Mouse (Mus musculus) A20 (cell line): ENCODE data around the gene Adgrl1.
A peak's percentile ranks its signal among the peaks of the same experiment; 100 is the strongest.

ENCODE experiments used
- DNase-seq: peaks from one replicate; pipeline ENCODE4 v3.0.0-alpha.2; 2011; ENCODE audit warnings: low read depth, low spot score

Gene Adgrl1

DNA sequence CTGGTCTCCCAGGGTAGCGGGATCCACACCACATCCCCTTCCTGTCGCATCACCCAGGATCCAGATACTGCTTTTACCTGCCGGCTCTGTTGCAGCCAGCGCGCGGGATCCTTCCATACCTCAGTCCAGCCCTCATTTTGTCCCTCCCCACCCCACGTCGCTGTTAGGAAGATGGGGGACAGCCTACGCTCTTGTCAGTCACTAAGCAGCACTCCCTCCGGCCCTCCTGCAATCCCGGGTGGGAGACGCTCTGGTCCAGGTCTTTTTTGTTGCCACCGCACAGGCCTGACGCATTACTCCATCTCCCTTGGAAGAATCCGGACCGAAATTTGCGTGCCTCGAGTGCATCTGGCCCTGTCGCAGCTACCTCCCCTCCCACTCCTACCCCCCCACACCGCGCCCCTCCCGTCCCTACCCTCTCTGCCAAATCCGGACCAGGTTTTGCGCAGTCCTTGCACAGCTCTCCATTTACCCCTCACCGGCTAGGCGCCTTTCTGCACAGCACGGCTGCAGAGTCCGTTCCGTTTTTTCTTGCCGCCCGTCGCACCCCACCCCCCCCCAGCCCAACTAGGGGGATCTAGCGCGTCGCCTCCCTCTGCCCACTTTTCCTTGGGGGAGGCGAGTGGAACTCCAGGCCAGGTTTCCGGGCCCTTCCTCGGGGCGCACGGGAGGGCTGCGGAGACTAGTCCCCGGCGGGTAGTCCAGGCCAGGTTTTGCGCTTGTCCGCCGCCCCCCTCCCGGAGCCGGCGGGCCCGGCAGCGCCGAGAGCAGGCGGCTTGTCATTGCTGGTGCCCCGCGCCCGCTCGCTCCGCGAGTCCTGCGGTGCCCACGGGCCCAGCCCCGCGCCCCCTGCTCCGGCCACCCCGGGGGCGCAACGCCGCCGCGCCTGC, at the start of gene Adgrl1:
Gene Adgrl1 (plus strand): TSS at position 743 of the 890 bp plus-strand sequence.
- DNase-seq, result peak; percentile 93

DNA sequence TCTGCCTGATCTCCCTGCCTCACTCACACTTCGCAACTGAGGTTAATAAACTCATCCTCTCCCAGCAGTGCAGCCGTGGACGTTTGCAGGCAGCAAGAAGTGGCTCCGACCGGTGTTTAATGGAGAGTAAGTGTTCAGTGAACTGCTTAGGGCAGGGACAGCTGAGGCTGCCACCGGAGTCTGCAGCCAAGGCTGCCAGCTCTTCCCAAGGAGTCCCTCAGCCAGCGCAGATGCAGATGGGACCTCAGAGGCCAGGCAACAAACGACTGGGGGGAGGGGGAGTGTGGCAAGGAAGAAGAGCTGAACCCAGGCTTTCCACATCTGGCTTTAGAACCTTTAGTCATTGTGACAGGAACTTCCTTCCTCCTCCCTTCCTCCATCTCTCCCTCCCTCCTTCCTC, 47.6 kb upstream of the Adgrl1 start:
- DNase-seq, result no peak

DNA sequence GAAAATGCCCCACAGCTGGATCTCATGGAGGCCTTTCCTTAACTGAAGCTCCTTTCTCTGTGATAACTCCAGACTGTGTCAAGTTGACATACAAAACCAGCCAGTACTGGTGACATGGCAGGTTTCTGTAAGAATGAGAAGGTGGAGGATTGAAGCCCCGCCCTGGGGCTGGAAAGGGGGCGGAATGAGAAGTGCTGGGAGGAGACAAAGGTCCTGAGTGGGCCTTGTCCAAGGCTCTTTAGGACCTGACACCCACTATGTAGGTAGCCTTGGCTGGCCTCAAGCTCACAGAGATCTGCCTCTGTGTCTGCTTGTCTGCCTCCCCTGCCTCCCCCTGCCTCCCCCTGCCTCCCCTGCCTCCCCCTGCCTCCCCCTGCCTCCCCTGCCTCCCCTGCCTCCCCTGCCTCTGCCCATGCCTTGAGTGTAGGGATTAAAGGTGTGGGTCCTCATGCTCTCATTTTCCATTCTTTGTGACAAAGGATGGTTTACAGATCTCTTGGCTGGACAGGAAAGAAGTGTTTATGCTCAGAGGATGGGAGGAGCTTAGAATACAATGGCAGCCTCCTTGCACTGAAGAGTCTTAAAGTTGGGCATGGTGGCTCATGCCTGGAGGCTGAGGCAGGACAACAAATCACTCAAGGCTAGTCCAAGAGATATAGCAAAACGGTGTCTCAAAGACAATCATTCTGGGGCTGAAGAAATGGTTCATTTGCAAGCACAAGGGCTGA, 46.4 kb upstream of the Adgrl1 start:
- DNase-seq, result no peak

DNA sequence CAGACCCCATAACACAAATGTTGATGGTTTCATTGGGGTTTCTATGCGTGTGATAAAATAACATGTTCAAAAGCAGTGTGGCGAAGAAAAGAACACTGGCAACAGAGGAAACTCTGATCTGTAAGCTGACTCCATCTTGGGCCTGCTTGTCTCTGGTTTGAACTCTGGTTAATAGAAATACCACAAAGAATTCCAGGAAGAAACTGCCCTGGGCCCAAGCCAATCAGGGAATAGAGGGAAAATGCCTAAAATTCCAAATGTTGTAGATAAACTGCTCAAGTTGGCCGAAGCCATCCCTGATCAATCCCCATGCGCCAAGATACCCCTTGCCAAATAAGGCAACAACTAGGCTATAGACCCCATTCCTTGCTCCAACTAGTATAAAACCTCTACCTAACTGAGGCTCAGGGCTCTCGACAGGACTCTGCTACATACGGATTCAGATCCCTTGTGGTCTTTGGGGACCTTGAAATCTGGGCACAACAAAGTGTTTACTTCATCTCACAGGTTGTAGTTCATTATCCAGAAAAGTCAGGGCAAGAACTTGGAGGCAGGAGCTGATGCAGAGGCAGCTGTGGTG, 43.3 kb upstream of the Adgrl1 start:
- no peak for DNase-seq

DNA sequence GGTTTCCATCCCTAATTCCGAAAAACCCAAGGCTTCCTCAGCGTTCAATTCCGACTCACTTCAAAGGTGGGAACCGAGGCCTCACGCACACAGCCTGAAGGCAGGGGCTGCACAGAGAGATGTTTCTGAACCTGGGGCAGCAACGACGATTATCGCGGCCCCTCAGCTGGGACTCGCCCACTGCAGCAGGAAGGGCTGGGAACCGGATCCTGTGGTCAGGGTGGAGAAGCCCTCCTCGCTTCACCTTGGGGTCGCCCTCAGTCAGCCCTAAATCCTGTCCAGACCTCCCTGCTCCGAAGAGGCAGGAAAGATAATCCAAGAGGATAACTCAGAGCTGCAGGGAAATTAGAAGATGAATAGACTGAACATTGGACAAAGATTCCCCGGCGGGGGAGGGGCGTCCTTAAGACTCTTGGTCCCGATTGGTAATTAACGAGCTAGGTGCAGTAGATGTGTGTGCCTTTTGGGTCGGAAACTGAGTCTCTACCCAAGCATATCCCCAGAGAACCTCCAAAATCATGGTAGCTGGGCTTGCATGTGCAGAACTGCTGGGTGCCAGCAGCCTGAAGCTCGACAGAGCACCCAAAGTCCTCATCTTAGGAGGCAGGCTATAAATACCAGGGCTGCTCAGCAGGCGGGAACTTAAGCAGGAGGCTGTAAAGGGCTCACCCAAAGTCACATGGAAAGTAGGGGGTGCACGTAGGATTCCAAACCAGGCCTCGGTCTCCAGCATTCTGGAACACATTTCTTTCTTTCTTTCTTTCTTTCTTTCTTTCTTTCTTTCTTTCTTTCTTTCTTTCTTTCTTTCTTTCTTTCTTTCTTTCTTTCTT, 37.3 kb upstream of the Adgrl1 start:
- DNase-seq, result no peak

DNA sequence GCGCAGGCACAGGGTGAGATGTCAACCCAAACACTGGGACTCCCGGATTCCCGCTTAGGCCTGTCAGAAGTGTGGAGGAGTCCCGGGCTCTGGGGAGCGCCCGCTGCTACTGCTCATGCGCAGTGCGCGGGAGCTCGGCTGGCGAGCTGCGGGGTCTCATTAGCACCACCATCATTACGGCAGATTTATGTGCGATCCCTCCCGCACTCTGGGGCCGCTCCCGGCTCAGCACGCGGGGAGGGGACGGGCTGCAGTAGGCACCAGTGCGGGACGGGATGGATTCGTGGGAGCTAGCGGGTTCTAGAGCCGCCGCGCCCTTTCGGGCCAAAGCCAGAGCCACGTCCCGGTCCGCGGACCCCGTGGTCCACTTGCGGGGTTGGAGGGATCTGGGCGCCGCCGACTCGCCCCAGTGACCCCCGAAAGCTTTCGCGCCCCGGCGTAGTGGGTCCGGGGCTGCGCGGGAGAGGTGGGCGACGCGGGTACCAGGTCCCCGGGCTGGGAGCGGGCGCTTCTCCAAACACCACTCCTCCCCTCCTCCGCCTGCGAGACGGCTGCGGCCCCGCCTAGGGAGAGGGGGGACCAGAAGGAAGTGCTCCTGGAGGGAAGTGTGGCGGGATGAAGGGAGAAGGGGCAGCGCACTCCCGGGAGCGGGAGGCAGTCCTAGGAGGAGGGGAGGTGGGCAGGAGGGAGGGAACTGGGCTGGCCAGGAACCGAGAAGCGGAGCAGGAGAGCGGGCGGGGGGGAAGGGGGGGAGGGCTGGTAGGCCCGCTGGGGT, 24.8 kb upstream of the Adgrl1 start:
- no peak for DNase-seq

DNA sequence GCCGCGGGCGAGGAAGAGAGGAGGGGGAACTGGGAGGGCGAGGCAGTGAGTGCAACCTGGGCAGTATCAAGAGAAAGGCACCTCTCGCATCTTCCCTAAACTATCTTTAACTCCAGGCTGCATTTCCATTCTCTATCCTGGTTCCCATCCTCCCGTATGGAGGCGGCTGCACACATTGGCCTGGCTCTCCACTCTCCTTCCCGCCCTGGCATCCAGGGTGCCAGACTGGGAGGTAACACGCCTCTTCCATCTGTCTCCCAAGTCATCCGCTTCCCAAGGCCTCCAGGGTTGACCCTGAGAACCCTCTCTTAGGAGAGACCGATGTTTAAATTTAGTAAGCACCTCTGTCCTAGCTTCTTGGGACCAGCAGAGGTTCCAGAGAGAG, 24.3 kb upstream of the Adgrl1 start:
- no peak for DNase-seq

DNA sequence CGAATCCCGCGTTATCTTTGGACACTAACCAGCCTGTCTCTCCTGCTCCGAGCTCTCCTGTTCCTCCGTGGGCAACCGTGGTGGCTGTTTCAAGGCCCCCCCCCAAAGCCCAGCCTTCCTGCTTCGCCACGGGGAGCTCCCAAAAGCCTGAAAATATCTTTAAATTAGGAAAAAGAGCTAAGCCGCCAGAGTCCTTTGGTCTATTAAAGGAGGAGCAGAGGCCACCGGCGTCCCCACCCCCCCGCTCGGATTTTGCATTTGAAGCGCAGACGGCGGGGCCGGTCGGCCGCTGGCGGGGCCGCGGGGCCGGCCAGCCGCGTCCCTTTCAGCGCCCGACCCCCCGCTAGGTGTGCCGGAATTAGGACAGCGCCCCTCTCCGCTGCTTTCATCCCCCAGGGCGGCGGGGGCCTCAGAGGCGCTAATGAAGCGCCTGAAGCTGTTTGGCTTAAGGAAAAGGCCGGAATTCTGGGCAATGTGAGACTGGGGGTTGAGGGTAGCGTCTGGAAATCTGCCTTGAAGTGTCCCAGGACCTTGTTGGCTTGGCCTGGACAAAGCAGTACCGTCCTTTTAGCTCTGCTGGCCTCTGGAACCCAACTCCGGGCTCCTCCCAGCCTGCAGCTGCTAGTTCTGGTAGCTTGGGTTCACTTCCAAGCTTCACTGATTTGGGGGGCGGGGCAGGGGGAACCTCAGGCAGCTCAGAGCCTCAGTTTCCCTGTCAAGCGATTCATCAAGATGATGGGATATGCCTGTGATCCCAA, 23.6 kb upstream of the Adgrl1 start:
- DNase-seq, result no peak

DNA sequence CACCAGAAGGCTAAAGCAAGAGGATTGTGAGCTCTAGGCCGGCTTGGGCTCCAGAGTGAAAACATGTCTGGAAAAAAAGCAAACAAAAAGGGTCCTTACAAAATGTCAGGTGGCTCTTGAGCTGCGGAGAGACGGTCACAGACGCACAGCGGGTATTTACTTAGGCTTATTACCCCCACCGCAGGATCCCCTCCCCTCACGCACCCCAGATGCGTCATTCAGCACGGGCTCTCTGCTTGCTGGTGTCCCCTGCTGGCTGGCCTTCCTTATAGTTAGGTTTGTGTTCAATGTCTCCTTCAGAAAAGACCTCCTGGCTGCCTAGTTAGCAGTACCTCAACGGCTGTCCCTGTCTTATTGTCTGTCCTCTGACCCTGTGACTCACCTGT, 23.1 kb upstream of the Adgrl1 start:
- no peak for DNase-seq

DNA sequence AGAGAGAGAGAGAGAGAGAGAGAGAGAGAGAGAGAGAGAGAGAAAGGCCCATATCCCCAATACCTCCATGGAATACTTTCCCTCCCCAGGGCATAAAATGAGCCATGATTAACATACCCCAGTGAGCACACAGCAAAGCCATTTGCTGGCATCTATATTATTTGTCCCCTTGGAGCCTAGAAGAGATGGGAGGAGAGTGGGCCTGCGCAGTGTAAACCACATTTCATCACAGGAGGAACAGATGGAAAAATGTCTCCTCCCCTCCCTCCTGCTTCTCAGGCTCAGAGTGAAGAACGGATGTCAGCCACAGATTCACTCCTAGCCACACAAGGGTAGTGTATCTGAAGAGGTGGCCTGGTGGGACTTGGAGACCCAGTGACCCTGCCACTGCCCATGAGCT, 11.5 kb upstream of the Adgrl1 start:
- no peak for DNase-seq

DNA sequence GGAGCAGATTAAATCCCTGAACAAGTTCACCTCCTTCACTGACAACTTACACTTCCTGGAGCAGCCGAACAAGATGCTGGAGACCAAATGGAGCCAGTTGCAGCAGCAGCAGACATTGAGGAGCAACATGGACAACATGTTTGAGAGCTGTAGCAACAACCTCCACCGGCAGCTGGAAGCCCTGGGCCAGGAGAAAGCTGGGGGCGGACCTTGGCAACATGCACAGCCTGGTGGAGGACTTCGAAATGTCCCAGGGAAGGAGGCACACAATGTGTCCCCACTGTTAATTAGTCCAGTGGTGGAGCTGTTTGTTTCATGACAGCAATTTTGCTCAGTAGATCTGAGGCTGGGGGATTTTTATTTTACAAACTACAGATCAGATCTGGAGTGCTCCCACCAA, 7.8 kb upstream of the Adgrl1 start:
- DNase-seq, result no peak

DNA sequence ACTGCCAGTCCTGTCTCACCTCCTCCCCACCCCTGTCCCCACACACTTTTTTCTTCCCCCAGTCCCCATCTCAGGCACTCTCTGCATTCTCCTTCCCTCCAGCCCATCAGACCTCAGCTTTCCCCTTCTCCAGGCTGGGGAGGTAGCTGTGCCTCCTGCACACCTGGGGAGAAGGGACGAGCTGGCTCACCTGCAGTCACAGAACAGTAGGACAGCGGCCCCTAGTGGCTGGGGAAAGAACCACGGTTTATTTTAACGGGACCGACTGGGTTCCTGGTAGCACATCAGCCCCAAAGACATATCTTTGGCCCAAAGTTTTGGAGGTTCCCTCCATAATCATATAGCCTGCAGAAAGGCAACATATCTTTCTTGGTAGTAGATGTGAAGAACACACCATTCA, 6.0 kb upstream of the Adgrl1 start:
- DNase-seq, result peak; percentile 73

DNA sequence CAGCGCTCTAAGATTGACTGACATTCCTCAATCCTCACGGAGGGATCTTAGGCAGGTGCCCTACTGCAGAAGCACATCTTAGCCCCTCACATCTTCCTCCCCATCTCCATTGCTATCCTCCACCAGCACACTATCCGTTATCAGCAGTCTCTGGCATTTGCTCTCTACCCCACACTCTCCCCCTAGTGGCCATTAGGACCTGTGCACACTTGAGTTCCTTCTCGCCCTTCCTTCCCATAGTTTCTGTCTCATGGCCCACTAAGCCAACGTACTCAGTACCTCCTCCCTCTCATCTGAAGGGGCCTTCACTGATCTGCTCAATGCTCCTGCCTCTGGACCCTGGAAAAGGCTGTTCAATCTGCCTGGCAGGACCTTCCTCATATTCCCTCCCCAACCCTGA, 4.0 kb upstream of the Adgrl1 start:
- DNase-seq, result peak; percentile 60

DNA sequence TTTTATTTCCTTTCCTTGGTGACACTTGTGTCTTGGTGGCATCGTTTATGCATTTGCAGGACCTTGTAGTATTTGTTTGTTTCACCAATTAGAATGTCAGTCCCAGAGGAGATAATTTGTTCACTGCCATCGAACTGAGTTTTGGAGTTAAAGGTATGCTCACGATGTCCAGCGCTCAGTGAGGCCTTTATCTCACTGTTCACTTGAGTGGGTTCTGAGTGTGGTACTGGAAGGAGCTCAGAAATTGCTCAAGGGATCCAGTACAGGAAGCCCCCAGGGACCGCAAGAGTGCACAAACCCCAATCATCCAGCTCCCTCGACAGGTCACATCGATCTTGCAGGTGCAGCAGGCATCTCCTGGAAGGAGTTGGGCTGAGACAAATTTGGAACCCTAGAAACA, 3.4 kb upstream of the Adgrl1 start:
- DNase-seq, result no peak

DNA sequence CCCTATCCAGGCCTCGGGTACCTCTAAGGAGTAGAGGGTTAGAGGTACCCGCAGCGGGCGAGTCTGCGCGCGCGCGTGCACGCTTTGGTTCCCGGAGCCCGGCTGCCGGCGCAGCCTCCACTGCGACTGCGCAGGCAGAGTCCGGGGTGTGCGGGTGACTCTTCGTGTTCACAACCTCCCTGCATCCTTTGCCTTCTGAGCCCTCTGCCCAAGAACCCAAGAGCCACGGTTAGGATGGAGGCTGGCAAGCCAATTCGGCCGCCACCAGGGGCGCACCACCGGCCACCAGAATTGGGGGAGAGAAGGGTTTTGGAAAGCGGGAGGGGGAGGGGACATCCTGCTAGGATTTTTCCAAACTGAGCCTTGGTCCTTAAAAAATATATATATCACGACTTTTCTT, 2.7 kb upstream of the Adgrl1 start:
- peak; percentile 26 for DNase-seq

DNA sequence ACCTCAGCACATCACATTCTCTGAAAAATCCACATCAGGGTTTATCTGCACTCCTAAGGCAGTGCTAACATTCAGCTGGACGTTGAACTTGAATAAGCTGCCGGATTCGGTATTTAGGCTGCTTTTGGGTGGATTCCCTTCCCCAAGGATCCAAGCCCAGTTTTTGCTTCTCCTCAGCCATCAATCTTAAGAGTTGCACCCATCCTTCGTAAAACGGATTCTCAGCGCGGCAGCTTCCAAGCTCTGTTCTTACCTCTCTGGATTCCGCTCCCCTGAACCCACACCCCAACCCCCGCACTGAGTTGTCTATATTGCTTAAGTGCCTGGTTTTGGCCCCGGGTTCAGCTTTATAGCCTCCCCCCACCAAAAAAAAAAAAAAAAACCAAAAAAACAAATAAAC, 1.4 kb upstream of the Adgrl1 start:
- DNase-seq, result no peak

DNA sequence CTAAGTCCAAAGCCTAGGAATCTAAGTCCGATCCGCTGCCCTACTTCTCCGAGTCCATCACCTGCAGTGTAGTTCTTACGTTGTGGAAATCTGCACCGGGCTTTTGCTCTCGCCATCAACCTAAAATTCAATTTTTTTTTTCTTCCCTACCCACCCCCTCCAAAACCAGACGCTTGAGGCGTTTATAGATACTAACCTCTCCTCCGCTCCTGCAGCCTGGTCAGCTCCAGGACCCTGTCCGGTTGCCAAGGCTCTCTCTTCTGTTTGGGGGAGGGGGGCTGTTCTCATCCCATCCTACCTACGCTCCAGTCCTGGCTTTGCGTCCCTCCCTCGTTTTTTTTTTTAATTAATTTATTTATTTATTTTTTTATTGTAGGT, 931 bp upstream of the Adgrl1 start:
- peak; percentile 77 for DNase-seq

DNA sequence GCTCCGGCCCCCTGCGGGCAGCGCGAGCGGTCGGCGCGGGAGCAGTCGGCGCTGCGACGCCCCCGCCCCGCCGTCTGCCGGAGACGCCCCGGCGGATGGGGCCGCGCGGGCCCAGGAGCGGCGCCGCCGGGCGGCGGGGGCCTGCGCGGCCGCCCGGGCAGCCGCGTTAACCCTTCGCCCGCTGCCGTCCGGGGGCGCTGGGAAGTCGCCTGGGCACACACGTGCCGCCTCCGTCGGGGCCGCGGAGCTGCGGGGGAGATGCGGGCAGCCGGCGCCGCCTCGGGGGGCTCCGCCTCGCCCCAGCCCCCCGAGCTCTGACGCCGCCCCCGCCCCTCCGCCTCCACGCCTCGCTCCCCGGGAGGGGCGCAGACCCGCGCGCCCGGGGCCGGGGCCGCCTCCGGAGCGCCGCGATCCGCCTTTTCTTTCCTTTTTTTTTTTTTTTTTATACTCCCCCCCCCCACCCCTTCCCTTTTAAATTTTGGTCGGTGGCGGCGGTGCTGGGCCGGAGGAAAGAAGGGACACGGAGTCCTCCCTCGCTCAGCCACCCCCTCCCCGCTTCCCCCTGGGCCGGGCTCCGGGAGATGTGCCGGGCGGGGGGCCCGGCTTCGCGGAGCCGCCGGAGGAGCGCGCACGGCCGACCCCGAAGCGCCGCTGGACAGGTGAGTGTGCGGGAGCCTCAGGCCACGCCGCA, 506 bp downstream of the Adgrl1 start:
- DNase-seq, result peak; percentile 18

DNA sequence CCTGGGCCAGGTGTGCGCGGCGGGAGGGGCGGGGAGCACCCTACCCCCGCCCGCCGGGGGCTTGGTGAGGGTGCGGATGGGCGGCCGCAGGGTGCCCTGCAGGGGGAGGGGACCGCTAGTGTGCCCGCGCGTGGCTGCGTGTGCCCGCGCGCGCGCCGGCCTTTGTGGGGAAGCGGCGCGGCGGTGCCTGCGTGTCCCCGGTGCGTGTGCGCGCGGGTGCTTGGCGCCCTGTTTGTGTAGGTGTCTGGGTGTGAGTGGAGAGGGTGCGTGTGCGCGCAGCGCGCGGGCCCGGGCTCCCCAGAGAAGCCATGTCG, 1.0 kb downstream of the Adgrl1 start:
- peak; percentile 35 for DNase-seq
